Mouse (Mus musculus) forelimb bud, embryonic 11.5 days (tissue): ENCODE measurements around the gene Med21.

ENCODE experiments used
- DNase-seq: peaks from one replicate; pipeline ENCODE4 v3.0.0-alpha.2; 2012; ENCODE audit warnings: low read depth, low spot score

Gene Med21

DNA sequence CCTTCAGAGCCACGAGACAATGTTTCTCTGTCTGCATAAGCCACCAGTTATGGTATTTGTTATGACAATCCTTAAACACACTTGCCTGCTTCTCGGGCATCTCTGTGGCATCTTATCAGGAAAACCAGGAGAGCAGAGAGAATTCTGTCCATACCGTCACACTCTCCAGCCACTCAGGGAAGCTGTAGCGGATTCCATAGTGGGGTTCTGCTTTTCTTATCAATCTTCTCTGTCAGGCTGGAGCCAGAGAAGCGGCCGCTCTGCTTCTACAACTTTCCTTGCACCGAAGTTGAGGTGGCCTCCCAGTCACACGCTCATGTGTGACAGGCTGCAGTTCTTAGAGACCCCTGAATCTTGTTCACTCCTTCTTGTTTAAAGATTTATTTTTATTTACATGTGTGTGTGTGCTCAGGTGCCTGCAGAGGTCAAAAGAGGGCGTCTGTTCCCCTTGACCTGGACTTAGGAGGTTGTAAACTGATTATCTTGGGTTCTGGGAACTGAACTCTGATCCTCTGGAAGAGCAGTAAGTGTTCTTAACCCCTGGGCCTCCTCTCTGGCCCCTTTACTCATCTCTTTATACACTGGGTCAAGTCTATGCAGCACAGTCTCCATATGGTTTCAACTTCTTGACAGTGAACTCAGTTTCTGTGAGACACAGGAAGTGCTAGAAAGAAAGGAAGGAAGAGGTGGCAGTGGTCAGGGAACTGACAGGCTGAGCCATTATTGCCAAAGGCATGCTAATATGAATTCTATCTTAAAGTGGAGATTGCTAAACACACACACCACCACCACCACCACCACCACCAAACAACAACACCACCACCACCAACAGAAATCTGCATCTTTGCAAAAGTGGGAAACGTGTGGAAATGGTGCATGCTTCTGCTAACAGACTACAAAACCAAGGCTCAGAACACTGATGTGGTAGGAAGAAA lies 36.1 kb downstream of the Med21 start:
- DNase-seq = no peak

DNA sequence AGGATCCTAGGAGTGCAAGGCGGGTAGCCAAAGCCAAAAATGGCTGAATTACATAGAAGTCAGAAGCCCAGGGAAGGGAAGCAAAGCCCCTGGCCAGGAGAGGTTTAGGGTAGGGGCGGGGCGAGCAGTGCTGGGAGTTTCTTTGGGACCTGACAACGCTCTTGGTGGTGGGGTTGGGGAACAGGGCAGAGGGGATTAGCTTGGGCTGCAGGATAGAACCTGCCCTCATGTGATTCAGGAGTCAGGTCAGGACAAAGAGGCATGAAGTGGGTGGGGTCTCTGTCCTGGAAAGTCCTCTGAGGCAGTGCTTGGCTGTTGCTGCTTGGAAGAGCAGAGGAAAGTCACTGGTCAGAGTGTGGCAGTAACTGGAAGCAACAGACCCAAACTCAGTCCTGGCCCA lies 41.5 kb downstream of the Med21 start:
- DNase-seq = no peak

DNA sequence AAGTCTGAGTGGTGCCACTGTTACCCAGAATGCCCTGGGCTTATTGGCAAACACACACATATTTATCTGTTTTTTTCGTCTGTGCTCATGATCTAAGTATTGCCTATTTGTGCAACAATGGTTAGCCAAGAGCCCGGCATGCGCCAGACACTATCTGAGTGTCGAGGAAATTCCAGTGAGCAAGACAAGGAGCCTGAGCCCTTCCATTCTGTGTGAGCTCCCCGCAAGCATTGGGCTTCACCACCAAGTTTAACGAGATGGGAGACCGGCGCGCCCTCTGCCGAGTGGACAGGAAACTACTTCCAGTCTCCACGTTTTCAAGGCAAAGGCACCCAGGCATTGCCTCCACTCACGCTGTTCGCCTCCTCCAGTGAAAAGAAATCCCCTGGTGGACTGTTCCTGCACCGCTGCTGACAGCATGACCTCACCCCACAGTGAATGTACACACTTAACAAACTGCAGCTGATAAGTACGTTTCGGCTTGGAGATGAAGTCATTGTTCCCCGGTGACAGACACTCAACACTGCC lies 43.5 kb downstream of the Med21 start:
- no peak for DNase-seq

DNA sequence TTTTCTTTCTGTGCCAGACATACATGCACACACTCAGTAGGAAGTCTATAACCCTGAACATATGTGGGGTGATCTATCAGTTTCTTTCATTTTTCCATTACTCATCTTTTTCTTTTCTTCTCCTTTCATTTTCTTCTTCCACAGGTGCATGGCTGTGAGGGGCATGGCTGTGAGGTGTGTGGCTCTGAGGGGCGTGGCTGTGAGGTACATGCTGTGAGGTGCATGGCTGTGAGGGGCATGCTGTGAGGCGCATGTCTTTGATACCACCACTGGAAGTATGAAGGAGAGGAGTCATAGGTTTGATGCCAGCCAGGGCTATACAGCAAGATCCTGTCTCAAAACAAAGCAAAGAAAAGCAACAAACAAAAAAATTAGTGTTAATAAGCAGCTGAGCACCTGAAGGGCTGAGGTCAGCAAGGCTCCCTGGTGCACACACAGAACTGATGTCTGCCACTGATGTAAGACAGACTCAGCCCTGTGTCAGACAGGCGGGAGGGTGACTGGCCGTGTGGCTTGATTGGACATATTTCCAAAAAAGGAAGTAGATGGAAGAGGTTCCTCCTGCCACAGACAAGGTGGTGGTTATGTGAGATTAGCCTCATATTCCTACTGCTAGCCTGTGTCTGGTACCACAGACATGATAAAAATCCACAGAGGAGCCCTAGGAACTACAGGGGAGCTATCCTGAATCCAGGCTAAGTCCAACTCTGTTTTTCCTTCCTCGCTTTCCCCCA lies 44.3 kb downstream of the Med21 start:
- no peak for DNase-seq

DNA sequence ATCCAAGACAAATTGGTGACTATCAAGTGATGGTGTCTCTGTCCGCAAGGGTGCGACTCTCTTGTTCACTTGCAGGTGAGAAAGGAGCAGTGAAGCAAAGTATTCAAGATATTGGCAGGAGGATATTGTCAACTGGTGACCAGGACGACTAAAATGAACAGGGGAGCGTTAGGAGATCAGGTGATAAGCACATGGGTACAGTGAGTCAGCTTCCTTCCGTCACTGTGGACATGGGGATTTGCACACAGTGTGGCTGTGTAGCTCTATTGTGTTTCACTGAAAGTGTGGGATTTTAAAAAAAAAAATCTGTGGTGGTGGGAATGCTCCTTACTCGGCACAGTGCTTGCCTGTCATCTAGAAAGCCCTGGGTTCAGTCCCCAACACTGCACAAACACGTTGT lies 45.7 kb downstream of the Med21 start:
- DNase-seq = no peak

DNA sequence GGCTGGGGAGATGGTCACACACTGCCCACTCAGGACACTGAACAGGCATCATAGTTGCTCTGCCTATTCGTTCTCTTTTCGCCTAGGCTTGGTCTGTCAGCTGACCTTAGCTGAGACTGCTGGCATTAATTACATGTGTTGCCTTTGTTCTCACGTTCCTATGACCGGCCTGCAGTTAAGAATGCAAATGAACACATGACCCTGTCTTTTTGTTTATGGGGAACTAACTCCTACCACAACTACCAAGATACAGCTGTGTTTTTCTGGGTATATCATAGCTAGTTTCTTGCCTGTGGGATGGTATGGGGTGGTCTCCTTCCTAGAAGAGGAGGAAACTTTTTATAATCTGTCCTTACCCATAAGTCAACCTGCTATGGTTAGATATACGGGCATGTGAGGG lies 46.5 kb downstream of the Med21 start:
- DNase-seq = no peak

DNA sequence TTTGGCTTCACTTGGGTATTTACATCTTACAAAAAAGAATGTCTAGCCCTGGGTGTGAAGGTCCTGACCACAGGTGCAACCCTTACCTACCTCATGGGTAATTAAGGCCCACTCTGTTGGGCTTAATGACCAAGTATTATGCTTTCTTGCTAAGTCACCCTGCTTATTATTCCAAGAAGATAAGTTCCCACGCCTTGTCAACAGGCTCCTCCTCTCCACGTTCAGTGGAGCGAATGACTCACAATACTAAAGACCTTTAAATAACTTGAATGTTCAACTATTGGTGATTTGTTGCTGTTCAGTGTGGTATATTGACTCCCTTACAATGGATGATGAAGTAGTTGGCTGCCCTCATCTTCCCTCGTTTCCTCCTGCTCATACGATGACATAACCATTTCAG lies 55.4 kb downstream of the Med21 start:
- DNase-seq = no peak

DNA sequence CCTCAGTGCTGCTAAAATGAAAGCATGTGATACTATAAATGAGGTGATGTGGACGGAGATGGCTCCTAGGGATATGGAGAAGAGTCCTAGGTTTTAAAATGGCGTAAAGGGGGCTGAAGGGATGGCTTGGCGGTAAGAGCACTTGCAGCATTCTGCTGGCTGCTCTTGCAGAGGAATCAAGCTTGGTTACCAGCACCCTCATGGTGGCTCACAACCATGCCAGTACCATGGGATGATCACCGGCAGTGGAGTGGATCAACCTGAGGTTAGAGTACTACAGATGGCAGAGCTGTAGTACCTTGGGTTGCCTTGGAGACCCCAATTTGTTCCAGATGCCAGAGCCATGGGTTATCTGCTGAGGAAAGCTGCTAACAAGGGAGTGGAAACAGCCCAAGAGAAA lies 56.0 kb downstream of the Med21 start:
- no peak for DNase-seq
